Mouse (Mus musculus): ENCODE measurements around the gene Ccdc9b. TPM values are rescaled to one million over a fixed set of nuclear protein-coding genes. Genes with fewer than 3 reads are reported as not detected.
A peak's percentile ranks its signal among the peaks of the same experiment; 100 is the strongest.

Ccdc9b gene
- polyA plus RNA-seq, 1 experiment, result 0.57 TPM

- TF ChIP-seq FLI1 (IDR thresholded peaks at IDR 0.05; ENCODE audit: low read length) (no peak), GATA1 (IDR thresholded peaks at IDR 0.05; ENCODE audit: borderline replicate concordance, low read length) (no peak)
- H3K4me3 ChIP-seq (replicated peaks), result peak overlapping the region; percentile 2
- no peaks in the 10 kb centered on the region for H3K27me3 ChIP-seq (replicated peaks)
- no peaks in the 10 kb centered on the region for H3K9me3 ChIP-seq
- H3K4me1 ChIP-seq, result peaks cover 36% of the 10 kb centered on the region
- peaks cover 24% of the 10 kb centered on the region for H3K36me3 ChIP-seq (replicated peaks; ENCODE audit: low read length)
Observed at GRCm38 (mm10) chr2:118743261-118743943, 19.1 kb downstream of the Ccdc9b start.

- no peaks in the 10 kb centered on the region for H3K27me3 ChIP-seq (replicated peaks)
- TF ChIP-seq FLI1 (IDR thresholded peaks at IDR 0.05; ENCODE audit: low read length), result no peak
- TF ChIP-seq GATA1 (IDR thresholded peaks at IDR 0.05; ENCODE audit: borderline replicate concordance, low read length), result no peak
- H3K4me1 ChIP-seq, result peaks cover 36% of the 10 kb centered on the region
- H3K9me3 ChIP-seq, result no peaks in the 10 kb centered on the region
- no peak overlapping the region for H3K4me3 ChIP-seq (replicated peaks)
- H3K36me3 ChIP-seq (replicated peaks; ENCODE audit: low read length), result peaks cover 2% of the 10 kb centered on the region
Observed at GRCm38 (mm10) chr2:118741183-118741582, 21.3 kb downstream of the Ccdc9b start.

GRCm38 (mm10) chr2:118740341-118740740 is 22.1 kb downstream of the Ccdc9b start:
- Histone ChIP-seq H3K4me3 (replicated peaks) (no peak overlapping the region), H3K4me1 (peaks cover 36% of the 10 kb centered on the region), H3K27me3 (replicated peaks) (no peaks in the 10 kb centered on the region), H3K36me3 (replicated peaks; ENCODE audit: low read length) (no peaks in the 10 kb centered on the region), H3K9me3 (no peaks in the 10 kb centered on the region)
- TF ChIP-seq FLI1 (IDR thresholded peaks at IDR 0.05; ENCODE audit: low read length), result no peak
- no peak for TF ChIP-seq GATA1 (IDR thresholded peaks at IDR 0.05; ENCODE audit: borderline replicate concordance, low read length)

GRCm38 (mm10) chr2:118733341-118733740 is 29.1 kb downstream of the Ccdc9b start:
- Histone ChIP-seq H3K36me3 (replicated peaks; ENCODE audit: low read length) (no peaks in the 10 kb centered on the region), H3K4me3 (replicated peaks) (no peak overlapping the region), H3K4me1 (peaks cover 37% of the 10 kb centered on the region), H3K27me3 (replicated peaks) (peaks cover 2% of the 10 kb centered on the region), H3K9me3 (no peaks in the 10 kb centered on the region)
- TF ChIP-seq GATA1 (IDR thresholded peaks at IDR 0.05; ENCODE audit: borderline replicate concordance, low read length) (no peak), FLI1 (IDR thresholded peaks at IDR 0.05; ENCODE audit: low read length) (no peak)

GRCm38 (mm10) chr2:118731981-118732380 is 30.5 kb downstream of the Ccdc9b start:
- TF ChIP-seq GATA1 (IDR thresholded peaks at IDR 0.05; ENCODE audit: borderline replicate concordance, low read length) (no peak), FLI1 (IDR thresholded peaks at IDR 0.05; ENCODE audit: low read length) (no peak)
- Histone ChIP-seq H3K4me1 (peaks cover 50% of the 10 kb centered on the region), H3K36me3 (replicated peaks; ENCODE audit: low read length) (no peaks in the 10 kb centered on the region), H3K4me3 (replicated peaks) (no peak overlapping the region), H3K9me3 (no peaks in the 10 kb centered on the region), H3K27me3 (replicated peaks) (peaks cover 2% of the 10 kb centered on the region)

- peaks cover 2% of the 10 kb centered on the region for H3K27me3 ChIP-seq (replicated peaks)
- no peaks in the 10 kb centered on the region for H3K9me3 ChIP-seq
- TF ChIP-seq FLI1 (IDR thresholded peaks at IDR 0.05; ENCODE audit: low read length), result no peak
- TF ChIP-seq GATA1 (IDR thresholded peaks at IDR 0.05; ENCODE audit: borderline replicate concordance, low read length), result no peak
- peaks cover 13% of the 10 kb centered on the region for H3K36me3 ChIP-seq (replicated peaks; ENCODE audit: low read length)
- H3K4me3 ChIP-seq (replicated peaks), result peak overlapping the region; percentile 81
- peaks cover 64% of the 10 kb centered on the region for H3K4me1 ChIP-seq
Observed at GRCm38 (mm10) chr2:118730622-118730915, 31.9 kb downstream of the Ccdc9b start.

- Histone ChIP-seq H3K9me3 (no peaks in the 10 kb centered on the region), H3K36me3 (replicated peaks; ENCODE audit: low read length) (peaks cover 18% of the 10 kb centered on the region), H3K27me3 (replicated peaks) (peaks cover 2% of the 10 kb centered on the region), H3K4me1 (peaks cover 70% of the 10 kb centered on the region), H3K4me3 (replicated peaks) (no peak overlapping the region)
- TF ChIP-seq GATA1 (IDR thresholded peaks at IDR 0.05; ENCODE audit: borderline replicate concordance, low read length), result no peak
- TF ChIP-seq FLI1 (IDR thresholded peaks at IDR 0.05; ENCODE audit: low read length), result no peak
Observed at GRCm38 (mm10) chr2:118729816-118730621, 32.4 kb downstream of the Ccdc9b start.

GRCm38 (mm10) chr2:118729194-118729593 is 33.3 kb downstream of the Ccdc9b start:
- Histone ChIP-seq H3K27me3 (replicated peaks) (peaks cover 2% of the 10 kb centered on the region), H3K9me3 (no peaks in the 10 kb centered on the region), H3K36me3 (replicated peaks; ENCODE audit: low read length) (peaks cover 27% of the 10 kb centered on the region), H3K4me1 (peaks cover 78% of the 10 kb centered on the region), H3K4me3 (replicated peaks) (peak overlapping the region; percentile 90)
- TF ChIP-seq FLI1 (IDR thresholded peaks at IDR 0.05; ENCODE audit: low read length), result no peak
- no peak for TF ChIP-seq GATA1 (IDR thresholded peaks at IDR 0.05; ENCODE audit: borderline replicate concordance, low read length)

GRCm38 (mm10) chr2:118728337-118728736 is 34.1 kb downstream of the Ccdc9b start, which contains the start of gene Plcb2:
TSS of gene Plcb2 (minus strand) at chr2:118728438.
- Histone ChIP-seq H3K27me3 (replicated peaks) (peaks cover 2% of the 10 kb centered on the region), H3K9me3 (no peaks in the 10 kb centered on the region), H3K36me3 (replicated peaks; ENCODE audit: low read length) (peaks cover 35% of the 10 kb centered on the region), H3K4me1 (peaks cover 80% of the 10 kb centered on the region), H3K4me3 (replicated peaks) (peak within 1 kb of the TSS; percentile 90)
- no peak for TF ChIP-seq FLI1 (IDR thresholded peaks at IDR 0.05; ENCODE audit: low read length)
- no peak for TF ChIP-seq GATA1 (IDR thresholded peaks at IDR 0.05; ENCODE audit: borderline replicate concordance, low read length)

- peaks cover 2% of the 10 kb centered on the region for H3K27me3 ChIP-seq (replicated peaks)
- TF ChIP-seq GATA1 (IDR thresholded peaks at IDR 0.05; ENCODE audit: borderline replicate concordance, low read length) (no peak), FLI1 (IDR thresholded peaks at IDR 0.05; ENCODE audit: low read length) (no peak)
- peak overlapping the region; percentile 90 for H3K4me3 ChIP-seq (replicated peaks)
- H3K4me1 ChIP-seq, result peaks cover 84% of the 10 kb centered on the region
- H3K36me3 ChIP-seq (replicated peaks; ENCODE audit: low read length), result peaks cover 39% of the 10 kb centered on the region
- no peaks in the 10 kb centered on the region for H3K9me3 ChIP-seq
Observed at GRCm38 (mm10) chr2:118727911-118728310, 34.5 kb downstream of the Ccdc9b start.

Measured in megakaryocyte, embryonic 14.5 days (primary cell).